Mouse (Mus musculus): ENCODE measurements around the gene Npm3. TPM values are rescaled to one million over a fixed set of nuclear protein-coding genes. Genes with fewer than 3 reads are reported as not detected.

Npm3 gene
- polyA plus RNA-seq, 1 experiment from 2014 or later: 27.4 TPM

DNA sequence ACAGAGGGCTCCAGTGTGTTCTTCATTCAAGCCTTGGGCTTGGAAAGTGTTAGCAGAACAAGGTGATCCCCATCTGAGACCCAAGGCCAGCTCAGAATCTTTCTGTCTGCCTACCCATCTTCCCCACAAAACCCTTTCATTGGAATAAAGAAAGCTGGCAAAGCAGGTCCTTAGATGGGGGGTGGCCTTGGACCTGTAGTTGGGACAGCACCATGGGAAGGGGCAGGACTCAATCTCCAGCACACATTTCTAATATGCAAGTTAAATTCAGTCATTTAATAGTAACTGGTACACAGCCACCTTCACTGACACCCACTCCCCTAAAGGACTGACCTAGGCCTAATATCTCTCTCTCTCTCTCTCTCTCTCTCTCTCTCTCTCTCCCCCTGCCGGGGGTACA lies 13.2 kb downstream of the Npm3 start:
- DNase-seq (ENCODE audit: low spot score): no peak

DNA sequence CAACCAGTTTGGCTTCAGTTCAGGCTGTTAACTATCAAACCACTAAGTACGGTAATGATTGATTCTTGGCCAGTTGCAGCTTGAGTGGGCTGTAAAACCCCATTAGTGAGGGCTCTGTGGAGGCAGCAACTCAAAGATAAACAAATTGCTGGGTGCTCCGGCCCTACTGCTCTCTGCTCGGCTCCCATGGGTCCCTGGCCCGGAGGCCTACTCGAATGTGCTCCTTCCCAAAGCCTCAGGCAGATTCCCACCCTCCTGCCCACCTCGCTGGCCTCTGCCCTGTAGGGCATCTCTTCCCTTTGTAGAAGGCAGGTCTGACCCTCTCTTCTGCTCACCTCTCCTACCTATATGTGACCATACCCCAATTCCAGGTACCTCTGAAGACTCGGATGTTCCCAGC lies 14.6 kb downstream of the Npm3 start:
- no peak for DNase-seq (ENCODE audit: low spot score)

DNA sequence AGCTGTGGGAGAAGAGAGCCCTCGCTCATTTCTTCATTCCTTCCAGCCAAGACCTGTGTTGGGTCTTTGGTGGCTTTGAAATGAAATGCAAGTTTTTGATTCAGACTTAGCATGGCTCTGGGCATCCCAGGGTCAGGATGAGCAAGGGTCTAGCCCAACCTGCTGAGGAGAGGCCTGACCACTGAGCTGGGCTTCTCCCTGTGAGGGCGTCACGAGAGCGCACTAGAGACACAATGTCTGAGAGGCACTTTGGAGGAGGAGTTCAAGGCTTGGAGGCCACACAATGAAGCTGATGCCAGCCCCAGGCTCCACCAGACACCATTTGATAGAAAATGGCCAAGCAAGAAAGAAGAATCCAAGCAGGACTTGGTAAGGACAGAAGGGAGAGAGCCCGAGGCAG lies 15.2 kb downstream of the Npm3 start:
- DNase-seq (ENCODE audit: low spot score): no peak

DNA sequence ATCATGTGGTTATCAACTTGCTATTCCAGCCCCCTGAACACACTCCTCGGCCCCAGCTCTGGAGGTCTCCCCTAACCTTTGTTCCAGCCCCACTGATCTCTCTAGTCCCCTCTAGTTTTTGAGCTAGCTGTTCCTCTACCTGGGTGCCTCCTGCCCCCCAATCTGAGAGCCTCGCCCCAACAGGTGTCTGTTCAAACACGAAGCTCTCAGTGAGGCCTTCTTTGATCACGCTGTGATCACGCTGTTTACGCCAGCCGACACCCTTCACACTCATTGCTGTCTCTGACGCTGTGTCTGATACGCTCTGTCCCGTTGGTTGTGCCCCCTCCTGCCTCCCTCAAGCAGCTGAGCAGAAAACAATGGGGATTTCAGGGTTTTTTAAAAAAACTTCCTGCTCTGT lies 15.8 kb downstream of the Npm3 start:
- DNase-seq (ENCODE audit: low spot score): peak; percentile 76

DNA sequence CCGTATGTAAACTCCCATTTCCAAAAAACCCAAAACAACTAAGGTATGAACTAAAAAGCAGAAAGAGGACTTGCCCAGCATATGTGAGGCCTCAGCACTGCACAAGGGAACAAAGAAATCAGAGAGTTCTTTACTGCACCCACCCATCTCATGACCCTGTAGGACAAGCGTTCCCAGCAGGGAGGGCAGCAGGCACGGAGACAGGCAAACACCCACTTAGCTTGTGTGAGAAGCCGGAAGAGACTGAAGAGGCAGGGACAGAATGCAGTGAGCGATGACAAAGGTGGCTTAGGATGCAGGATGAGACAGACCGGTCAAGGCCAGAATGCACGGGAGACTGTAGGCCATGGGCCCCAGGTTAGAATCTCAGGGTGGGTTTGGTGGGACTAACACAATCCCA lies 17.7 kb downstream of the Npm3 start:
- no peak for DNase-seq (ENCODE audit: low spot score)

DNA sequence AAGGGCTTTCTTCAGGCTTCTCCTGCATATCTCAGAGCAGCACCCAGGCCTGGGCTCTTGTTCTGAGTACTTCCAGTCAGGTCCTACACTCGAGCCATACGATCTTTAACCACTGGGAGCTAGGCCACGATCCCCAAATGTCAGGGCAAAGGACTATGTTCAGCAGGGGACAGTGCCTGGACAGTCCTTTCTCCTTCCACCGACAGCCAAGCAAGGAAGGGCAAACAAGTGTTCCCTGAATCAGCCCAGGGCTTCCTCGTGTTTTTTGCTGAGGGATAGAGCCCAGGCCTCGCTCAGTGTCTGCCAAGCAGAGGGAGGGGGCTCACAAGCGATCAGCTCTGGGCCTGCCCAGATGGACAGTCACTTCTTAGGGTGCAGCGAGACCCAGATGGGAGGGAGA lies 19.3 kb downstream of the Npm3 start:
- DNase-seq (ENCODE audit: low spot score): no peak

DNA sequence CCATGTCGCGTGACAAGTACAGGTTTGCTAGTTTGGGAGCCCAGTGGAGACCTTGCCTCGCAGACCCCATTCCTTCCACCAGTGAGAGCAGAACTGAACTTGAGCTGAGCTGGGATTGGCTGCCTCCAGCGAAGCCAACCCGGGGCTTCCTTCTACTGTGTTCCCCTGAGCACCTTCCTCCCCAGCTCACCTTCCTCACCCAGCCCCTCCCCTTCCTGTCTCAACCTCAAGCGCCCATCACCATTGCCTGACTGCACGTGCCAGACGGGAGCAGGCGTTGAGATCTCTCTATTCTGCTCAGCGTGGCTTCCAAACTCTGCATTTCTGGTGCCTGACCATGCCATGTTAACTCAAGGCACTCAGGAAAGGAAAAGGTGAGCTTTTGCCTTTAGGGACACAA lies 22.2 kb downstream of the Npm3 start:
- peak; percentile 73 for DNase-seq (ENCODE audit: low spot score)

DNA sequence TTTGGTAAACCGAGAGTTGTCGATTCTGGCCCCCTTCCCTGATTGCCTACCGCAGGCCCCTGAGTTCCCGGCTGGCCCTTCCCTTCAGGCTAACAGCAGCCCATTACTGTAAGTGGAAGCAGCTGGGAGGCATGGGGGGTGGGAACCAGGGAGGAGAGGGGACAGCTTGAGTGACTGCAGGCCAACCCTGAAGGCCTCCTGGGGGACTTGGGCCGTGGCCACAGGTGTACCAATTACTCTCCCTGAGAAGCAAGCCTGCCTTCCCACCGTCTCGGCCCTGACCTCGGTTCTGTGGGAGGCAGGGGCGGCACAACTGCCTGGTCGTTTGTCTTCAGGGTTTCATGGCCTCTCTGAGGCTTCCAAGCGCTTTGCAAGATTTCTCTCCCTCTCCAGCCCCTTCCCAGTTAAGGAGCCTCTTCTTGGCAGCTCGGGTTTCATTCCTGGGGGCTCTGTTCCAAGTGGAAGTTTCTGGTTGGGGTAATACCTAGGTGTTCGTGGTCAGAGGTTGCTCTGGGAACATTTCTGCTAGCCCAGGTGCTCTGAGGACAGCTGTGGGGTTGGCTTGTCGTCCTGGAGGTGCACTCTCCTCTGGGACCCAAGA lies 23.6 kb downstream of the Npm3 start:
- no peak for DNase-seq (ENCODE audit: low spot score)

DNA sequence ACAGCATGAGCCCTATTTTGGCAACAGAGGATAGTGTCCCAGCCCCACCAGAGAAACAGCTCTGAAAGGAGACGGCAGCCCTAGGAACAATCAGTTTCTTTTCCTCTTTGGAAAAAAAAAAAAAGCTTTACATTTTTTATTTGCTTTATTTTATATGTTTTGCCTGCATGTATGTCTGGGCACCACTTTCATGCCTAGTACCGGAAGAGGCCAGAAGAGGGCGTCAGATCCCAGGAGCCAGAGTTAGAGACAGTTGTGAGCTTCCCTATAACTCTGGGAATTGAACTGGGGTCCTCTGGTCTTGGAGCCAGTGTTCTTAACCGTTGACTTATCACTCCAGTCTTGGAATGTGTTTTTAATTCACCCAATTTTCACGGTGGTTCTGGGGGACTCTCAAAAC lies 27.2 kb downstream of the Npm3 start:
- no peak for DNase-seq (ENCODE audit: low spot score)

DNA sequence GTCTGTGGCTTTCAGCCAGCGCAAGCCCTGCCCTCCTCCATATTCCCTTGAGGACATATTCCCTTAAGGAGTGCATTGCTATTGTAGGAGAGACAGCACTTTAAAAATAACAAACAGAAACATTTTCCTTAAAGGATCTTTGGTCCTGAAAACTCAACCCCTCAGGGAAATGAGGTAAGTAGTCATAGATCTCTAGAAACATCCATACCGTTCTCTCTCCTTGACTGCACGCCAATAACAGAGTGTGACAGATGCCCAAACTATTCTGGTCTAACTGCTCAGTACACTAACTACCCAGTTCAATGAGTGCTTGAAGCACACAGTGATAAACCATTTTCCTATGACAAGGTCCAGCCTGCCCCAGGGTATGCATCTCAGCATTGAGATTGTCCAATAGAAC lies 31.1 kb downstream of the Npm3 start:
- no peak for DNase-seq (ENCODE audit: low spot score)

DNA sequence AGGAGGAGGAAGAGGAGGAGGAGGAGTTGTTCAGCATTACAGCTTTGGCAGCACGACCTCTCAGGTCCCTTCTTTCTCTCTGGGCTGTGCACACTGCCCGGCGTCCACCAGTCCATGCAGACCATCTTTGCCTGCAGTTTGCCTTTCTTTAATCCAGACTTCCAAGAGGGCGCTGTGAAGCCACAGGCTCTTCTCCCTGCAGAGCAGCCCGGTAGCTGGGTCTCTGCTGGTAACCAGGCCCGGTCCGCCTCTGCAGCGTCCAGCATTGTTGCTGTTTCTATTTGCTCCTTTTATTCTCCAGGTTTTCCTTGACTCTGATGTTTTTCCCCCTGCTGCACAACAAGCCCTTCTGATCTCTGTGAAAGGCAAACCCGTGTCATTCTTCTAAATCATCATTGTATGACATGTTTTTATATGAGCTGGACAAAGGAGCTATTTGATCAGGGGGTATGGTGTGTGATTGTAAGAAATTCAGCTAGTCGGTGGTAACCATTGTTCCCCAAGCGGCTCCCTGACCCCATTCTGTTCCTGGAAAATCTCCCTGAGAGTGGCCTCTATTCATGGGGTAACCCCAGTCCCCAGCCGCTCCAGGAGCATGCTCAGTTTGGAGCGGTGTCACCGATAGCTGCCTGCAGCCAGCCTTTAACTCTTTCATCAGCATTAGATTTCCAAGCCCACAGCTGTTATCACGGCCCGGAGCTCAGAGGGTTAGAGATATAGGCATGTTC lies 31.7 kb downstream of the Npm3 start:
- DNase-seq (ENCODE audit: low spot score): no peak

DNA sequence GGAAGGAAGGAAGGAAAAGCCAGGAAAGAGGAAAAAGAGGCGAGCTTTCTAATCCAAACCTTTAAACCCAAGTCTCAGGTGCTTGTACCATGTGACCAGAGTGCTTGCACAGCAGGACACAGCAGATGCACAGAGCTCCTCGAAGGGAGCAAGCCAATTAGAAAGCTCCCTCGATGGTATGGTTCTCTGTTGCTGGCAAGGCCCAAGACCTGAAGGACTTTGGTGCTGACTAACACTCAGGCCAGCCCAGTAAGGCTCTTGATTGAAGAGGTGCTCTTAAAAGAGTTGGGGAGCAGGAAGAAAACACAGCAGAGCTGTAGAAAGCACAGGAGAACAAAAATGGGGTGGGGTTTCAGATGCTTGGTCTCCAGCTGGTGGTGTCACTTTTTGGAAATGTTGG lies 40.7 kb downstream of the Npm3 start:
- no peak for DNase-seq (ENCODE audit: low spot score)

Other genes starting within 250 kb of the Npm3 start
- gene Poll, start 189.1 kb downstream of the Npm3 start, polyA plus RNA-seq (2015; fragmentation: Nextera tagmentation; extraction: Ambion mirVana): 5.1 and 5.7 TPM in 2 replicates
- 49.5 and 54.3 TPM in 2 replicates for gene Gm17018, start 189.0 kb downstream of the Npm3 start, polyA plus RNA-seq (2015; fragmentation: Nextera tagmentation; extraction: Ambion mirVana)
- 23.0 and 24.5 TPM in 2 replicates for gene Fbxw4, start 89.3 kb downstream of the Npm3 start, polyA plus RNA-seq (2015; fragmentation: Nextera tagmentation; extraction: Ambion mirVana)
- gene Fgf8, start 6.7 kb downstream of the Npm3 start, polyA plus RNA-seq (2015; fragmentation: Nextera tagmentation; extraction: Ambion mirVana): 0.17 and 0.19 TPM in 2 replicates
- gene Mgea5, start 34.2 kb upstream of the Npm3 start, polyA plus RNA-seq (2015; fragmentation: Nextera tagmentation; extraction: Ambion mirVana): 61.0 and 90.5 TPM in 2 replicates
- 1.3 TPM in 2 replicates for gene Kcnip2, start 66.5 kb upstream of the Npm3 start, polyA plus RNA-seq (2015; fragmentation: Nextera tagmentation; extraction: Ambion mirVana)
- 10.4 and 10.7 TPM in 2 replicates for gene Armh3, start 248.9 kb upstream of the Npm3 start, polyA plus RNA-seq (2015; fragmentation: Nextera tagmentation; extraction: Ambion mirVana)

Data from thymus, postnatal 0 days (tissue).